Mouse (Mus musculus) liver, adult 2 months (tissue): ENCODE results near the gene 4921507P07Rik. TPM values are rescaled to one million over a fixed set of nuclear protein-coding genes. Genes with fewer than 3 reads are reported as not detected.

Experiments
- DNase-seq: peaks from one replicate; pipeline ENCODE4 v3.0.0-alpha.2; 2011; ENCODE audit warnings: low read depth, low spot score; ENCODE audit errors: extremely low read depth
- H3K27ac ChIP-seq: fragments of 200-500 bp; replicated peaks from 2 replicates; pipeline ENCODE4 v1.5.1; 2012; ENCODE audit warnings: low read depth, mild to moderate bottlenecking, control low read depth, inconsistent platforms, low read length; ENCODE audit not compliant: insufficient read depth
- H3K27me3 ChIP-seq: fragments of 200-500 bp; 2 replicates; pipeline ENCODE4 v1.6.1; 2012; ENCODE audit warnings: mild to moderate bottlenecking, moderate library complexity, low read length, inconsistent platforms; ENCODE audit not compliant: control insufficient read depth, insufficient read depth
- H3K36me3 ChIP-seq: fragments of 200-500 bp; 2 replicates; pipeline ENCODE4 v1.6.1; 2012; ENCODE audit warnings: low read length, inconsistent platforms; ENCODE audit not compliant: control insufficient read depth, insufficient read depth
- H3K4me1 ChIP-seq: fragments of 200-500 bp; 2 replicates; pipeline ENCODE4 v1.6.1; 2011; ENCODE audit warnings: low read length; ENCODE audit not compliant: control insufficient read depth, insufficient read depth
- H3K4me3 ChIP-seq: fragments of 200-500 bp; 2 replicates; pipeline ENCODE4 v1.5.1; 2011; ENCODE audit warnings: low read depth, mild to moderate bottlenecking, control low read depth, low read length, moderate library complexity; ENCODE audit not compliant: insufficient read depth
- H3K79me2 ChIP-seq: fragments of 200-500 bp; 2 replicates; pipeline ENCODE4 v1.6.1; 2012; ENCODE audit warnings: inconsistent platforms, mild to moderate bottlenecking, low read length, moderate library complexity; ENCODE audit not compliant: control insufficient read depth, insufficient read depth
- H3K9ac ChIP-seq: fragments of 200-500 bp; 2 replicates; pipeline ENCODE4 v1.6.1; 2012; ENCODE audit warnings: low read depth, mild to moderate bottlenecking, control low read depth, inconsistent platforms, low read length
- CTCF ChIP-seq: fragments of 200-500 bp; IDR thresholded peaks from 2 replicates; pipeline ENCODE4 v1.5.1; 2011; ENCODE audit warnings: low read depth, low read length, control low read depth
- POLR2A ChIP-seq: fragments of 200-500 bp; IDR thresholded peaks from 2 replicates; pipeline ENCODE4 v1.6.1; 2011; ENCODE audit warnings: low read length, control low read depth; ENCODE audit not compliant: insufficient read depth; ENCODE audit errors: extremely low read depth
- whole genome bisulfite sequencing: fragments of 180-500 bp; shearing (Covaris S2); methylation state at CpG from one replicate; pipeline ENCODE4 v1.1.7; 2018; 5-methylcytosine and 5-hydroxymethylcytosine counted together
- polyA plus RNA-seq: library from polyadenylated mRNA; depleted of rRNA; stranded (reverse); fragments of >200 nt; gene quantifications from 2 replicates; pipeline ENCODE4 v1.2.3, GENCODE M21; 2012
- total RNA-seq: library from RNA; depleted of rRNA; stranded (reverse); fragments of >200 nt; gene quantifications from 2 replicates; pipeline ENCODE4 v1.2.3, GENCODE M21; 2014

The 4921507P07Rik gene
- total and polyA plus RNA-seq, 2 experiments: 0.05 TPM; not detected in 1

DNA sequence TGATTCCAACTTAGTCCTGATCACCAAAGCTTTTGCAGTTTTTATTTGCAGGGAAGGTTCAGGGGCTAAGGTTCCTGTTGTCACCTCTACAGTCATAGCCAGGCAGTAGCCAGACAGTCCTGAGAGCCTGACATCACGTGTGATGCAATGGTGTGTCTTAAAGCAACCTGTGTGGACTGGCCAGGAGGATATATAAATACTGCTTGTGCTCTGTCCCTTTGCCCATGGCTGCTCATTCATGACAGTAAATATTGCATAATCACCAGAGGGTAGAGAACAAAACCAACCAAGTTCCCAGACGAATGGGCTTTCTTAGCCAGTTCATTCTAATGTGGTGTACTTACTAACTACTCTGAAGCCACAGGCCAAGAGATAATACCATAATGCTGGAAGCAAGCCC lies 9.0 kb downstream of the 4921507P07Rik start:
- H3K36me3 ChIP-seq: no peaks in the 10 kb centered on the region
- DNase-seq: peak; percentile 91
- H3K4me1 ChIP-seq: peaks cover 2% of the 10 kb centered on the region; the same call in 1 of the 2 replicates
- no peak overlapping the region for H3K27ac ChIP-seq
- H3K9ac ChIP-seq: no peak overlapping the region
- H3K4me3 ChIP-seq: no peak overlapping the region
- WGBS: 24% methylated on average over 2 of the region's 2 CpGs
- TF ChIP-seq CTCF (no peak), POLR2A (no peak)
- H3K27me3 ChIP-seq: no peaks in the 10 kb centered on the region
- H3K79me2 ChIP-seq: no peaks in the 10 kb centered on the region

- TF ChIP-seq POLR2A: no peak
- no peak for TF ChIP-seq CTCF
- peak; percentile 24 for DNase-seq
- H3K27me3 ChIP-seq: no peaks in the 10 kb centered on the region
Observed at GRCm38 (mm10) chr6:50586316-50586715, 10.1 kb downstream of the 4921507P07Rik start.

GRCm38 (mm10) chr6:50585733-50586132 lies 10.7 kb downstream of the 4921507P07Rik start:
- Histone ChIP-seq H3K9ac (no peak overlapping the region), H3K4me3 (no peak overlapping the region), H3K27me3 (no peaks in the 10 kb centered on the region), H3K79me2 (no peaks in the 10 kb centered on the region), H3K4me1 (peaks cover 2% of the 10 kb centered on the region; the same call in 1 of the 2 replicates), H3K27ac (no peak overlapping the region), H3K36me3 (no peaks in the 10 kb centered on the region)
- no peak for DNase-seq
- TF ChIP-seq CTCF: no peak
- TF ChIP-seq POLR2A: no peak
- 71% methylated on average over 7 of the region's 7 CpGs for WGBS

More at GRCm38 (mm10) chr6:50586316-50586715, 10.1 kb downstream of the 4921507P07Rik start:
- WGBS: 31% methylated on average over 5 of the region's 5 CpGs
- Histone ChIP-seq H3K4me1 (peaks cover 2% of the 10 kb centered on the region; the same call in 1 of the 2 replicates), H3K36me3 (no peaks in the 10 kb centered on the region), H3K27ac (no peak overlapping the region), H3K9ac (no peak overlapping the region), H3K79me2 (no peaks in the 10 kb centered on the region), H3K4me3 (no peak overlapping the region)

GRCm38 (mm10) chr6:50571661-50572060 lies 24.8 kb downstream of the 4921507P07Rik start:
- DNase-seq: no peak
- WGBS: 91% methylated on average over 1 of the region's 1 CpGs
- no peaks in the 10 kb centered on the region for H3K4me1 ChIP-seq
- no peak overlapping the region for H3K4me3 ChIP-seq
- no peaks in the 10 kb centered on the region for H3K79me2 ChIP-seq
- H3K36me3 ChIP-seq: no peaks in the 10 kb centered on the region
- H3K9ac ChIP-seq: no peak overlapping the region
- H3K27me3 ChIP-seq: no peaks in the 10 kb centered on the region
- no peak overlapping the region for H3K27ac ChIP-seq
- TF ChIP-seq CTCF (no peak), POLR2A (no peak)

GRCm38 (mm10) chr6:50566997-50567255 lies 29.5 kb downstream of the 4921507P07Rik start:
- Histone ChIP-seq H3K4me3 (peak overlapping the region; percentile 69), H3K27me3 (no peaks in the 10 kb centered on the region), H3K79me2 (no peaks in the 10 kb centered on the region; the same call in 1 of the 2 replicates), H3K36me3 (peaks cover 11% of the 10 kb centered on the region), H3K9ac (peak overlapping the region; percentile 76), H3K27ac (peak overlapping the region; percentile 81), H3K4me1 (0 out of 2 replicates have a peak, but pooled peaks cover 2% of the 10 kb centered on the region)
- TF ChIP-seq POLR2A: no peak
- no peak for TF ChIP-seq CTCF
- 1% methylated on average over 6 of the region's 6 CpGs for WGBS
- DNase-seq: no peak

DNA sequence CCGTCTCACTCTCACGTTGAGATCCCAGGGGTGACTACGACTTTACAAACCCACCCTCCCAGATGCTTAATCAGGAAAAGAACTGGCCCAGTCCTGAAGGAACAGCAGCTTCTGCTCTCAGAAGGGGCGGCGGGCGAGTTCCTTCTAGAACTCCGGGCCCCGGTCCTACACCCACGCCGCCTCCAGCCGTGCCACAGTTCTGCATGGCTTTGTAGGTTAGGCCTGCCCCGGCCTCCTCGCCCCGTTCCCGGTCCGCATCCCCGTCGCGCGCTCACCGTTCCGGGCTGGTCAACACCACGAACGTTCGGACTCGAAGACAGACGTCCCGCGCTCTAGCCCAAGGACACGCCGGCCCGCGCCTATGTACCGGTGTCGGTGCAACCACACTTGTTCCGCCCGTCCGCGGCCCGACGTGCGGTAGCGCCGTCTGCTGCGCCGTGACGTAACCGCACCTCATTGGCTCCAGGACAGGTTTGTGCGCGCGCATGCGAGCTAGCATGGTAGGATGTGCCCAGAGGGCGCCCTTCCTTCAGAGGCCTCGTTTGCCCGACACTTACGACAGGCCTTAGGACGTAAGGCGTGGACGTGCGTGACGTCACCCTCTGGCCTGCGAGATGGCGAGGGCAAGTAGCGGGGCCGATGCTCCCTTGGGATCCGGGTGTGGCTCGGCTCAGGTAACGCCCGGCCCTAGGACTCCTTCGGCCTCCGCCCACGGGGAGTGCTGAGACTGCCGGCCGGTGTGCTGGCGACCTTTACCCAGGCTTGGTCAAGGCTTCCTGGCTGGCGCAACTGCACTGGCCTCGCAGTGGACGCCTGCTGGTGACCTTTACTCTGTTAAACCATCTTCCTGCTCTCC lies 30.1 kb downstream of the 4921507P07Rik start, which contains the start of gene Cycs:
Gene Cycs, minus strand, starts transcription at position 398 of the 856 bp plus-strand sequence.
- Histone ChIP-seq H3K79me2 (no peaks in the 10 kb centered on the region; the same call in 1 of the 2 replicates), H3K4me3 (peak within 1 kb of the TSS; percentile 80), H3K36me3 (peaks cover 11% of the 10 kb centered on the region), H3K4me1 (0 out of 2 replicates have a peak, but pooled peaks cover 2% of the 10 kb centered on the region), H3K27me3 (no peaks in the 10 kb centered on the region), H3K9ac (peak within 1 kb of the TSS; percentile 90), H3K27ac (peak within 1 kb of the TSS; percentile 86)
- peak; percentile 53 for TF ChIP-seq CTCF
- peak; percentile 74 for TF ChIP-seq POLR2A
- WGBS: under 1% methylated on average over 78 of the region's 78 CpGs
- DNase-seq: peak; percentile 97
